Mouse (Mus musculus): ENCODE measurements at regions not wholly inside any gene's neighbourhood (a gene's known extent, or its start where the extent isn't known, plus 50 kb on each side); places are given as distances from the start of the nearest gene placed in this dataset.

DNA sequence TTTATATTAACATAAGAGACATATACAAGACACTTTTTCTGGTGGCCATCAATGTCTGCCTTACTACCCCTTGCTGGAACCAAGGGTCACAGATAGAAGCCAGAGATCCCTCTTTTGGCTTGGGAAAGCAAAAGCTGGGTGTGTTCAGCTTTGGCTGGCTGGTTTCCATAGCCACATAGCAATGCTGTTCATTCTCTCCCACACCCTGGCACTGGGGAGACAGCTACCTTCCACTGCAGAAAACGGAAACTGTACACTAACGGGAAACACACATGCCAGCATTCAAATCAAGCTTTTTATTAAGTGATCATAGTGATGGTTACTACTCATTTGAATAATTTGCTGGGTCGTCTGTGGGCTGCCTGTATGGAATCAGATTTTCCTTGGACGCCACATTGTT, 161.4 kb downstream of the Fam76b start:
- no peak overlapping the region for H3K4me3 ChIP-seq (replicated peaks)
- no peak overlapping the region for H3K27ac ChIP-seq (replicated peaks)
- no peaks in the 10 kb centered on the region for H3K9me3 ChIP-seq (replicated peaks)
- H3K36me3 ChIP-seq: no peaks in the 10 kb centered on the region
- H3K4me2 ChIP-seq: no peak overlapping the region
- H3K27me3 ChIP-seq (replicated peaks): no peaks in the 10 kb centered on the region
- no peak overlapping the region for H3K9ac ChIP-seq (replicated peaks)
- no peaks in the 10 kb centered on the region for H3K4me1 ChIP-seq
- no peak for ATAC-seq (ENCODE audit: low FRiP score)
- WGBS: 77% methylated on average over 4 of the region's 4 CpGs

DNA sequence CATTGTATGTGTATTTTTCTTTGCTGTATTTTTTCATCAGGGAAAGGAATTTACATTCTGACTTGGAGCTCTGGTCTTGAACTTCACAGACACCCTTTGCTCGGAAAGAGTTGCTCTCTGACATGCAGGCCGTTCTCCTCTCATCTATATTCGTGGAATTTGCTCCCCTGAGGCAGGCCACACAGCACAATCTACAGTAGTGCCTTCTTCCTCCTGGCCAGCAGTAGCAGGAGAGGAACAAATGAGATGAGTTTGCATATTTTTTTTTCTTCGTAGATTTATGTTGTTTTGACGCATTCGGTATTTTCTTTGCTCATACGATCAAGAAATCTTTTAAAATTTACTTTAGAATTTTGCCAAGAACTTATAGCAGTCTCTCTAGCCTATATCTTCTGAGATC, 163.4 kb downstream of the Fam76b start:
- Histone ChIP-seq H3K27me3 (replicated peaks) (no peaks in the 10 kb centered on the region), H3K4me2 (no peak overlapping the region), H3K27ac (replicated peaks) (no peak overlapping the region), H3K9me3 (replicated peaks) (no peaks in the 10 kb centered on the region), H3K9ac (replicated peaks) (no peak overlapping the region), H3K4me1 (no peaks in the 10 kb centered on the region), H3K4me3 (replicated peaks) (no peak overlapping the region), H3K36me3 (no peaks in the 10 kb centered on the region)
- 72% methylated on average over 7 of the region's 7 CpGs for WGBS
- ATAC-seq (ENCODE audit: low FRiP score): no peak

DNA sequence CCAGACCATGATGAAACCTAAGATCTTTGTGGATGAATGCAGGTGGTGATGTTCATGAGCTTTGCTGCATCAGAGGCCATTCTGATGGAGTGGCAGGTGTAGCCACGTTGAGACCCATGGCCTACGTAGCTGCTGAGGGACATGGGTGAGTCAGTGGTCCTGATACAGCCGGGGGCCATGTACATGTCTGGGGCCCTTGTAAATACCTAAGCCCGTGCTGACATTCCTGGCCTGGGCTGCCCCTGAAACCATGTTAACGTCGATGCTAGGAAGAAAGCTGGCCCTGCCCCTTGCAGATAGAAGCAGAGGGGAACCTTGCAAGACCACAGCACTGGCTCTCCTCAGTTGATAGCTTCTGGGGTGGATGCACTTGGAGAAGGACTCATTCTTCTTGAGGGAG, 165.2 kb downstream of the Fam76b start:
- Histone ChIP-seq H3K9me3 (replicated peaks) (no peaks in the 10 kb centered on the region), H3K9ac (replicated peaks) (no peak overlapping the region), H3K4me1 (no peaks in the 10 kb centered on the region), H3K27me3 (replicated peaks) (no peaks in the 10 kb centered on the region), H3K27ac (replicated peaks) (no peak overlapping the region), H3K4me3 (replicated peaks) (no peak overlapping the region), H3K4me2 (no peak overlapping the region), H3K36me3 (no peaks in the 10 kb centered on the region)
- no peak for ATAC-seq (ENCODE audit: low FRiP score)
- WGBS: 89% methylated on average over 6 of the region's 6 CpGs

DNA sequence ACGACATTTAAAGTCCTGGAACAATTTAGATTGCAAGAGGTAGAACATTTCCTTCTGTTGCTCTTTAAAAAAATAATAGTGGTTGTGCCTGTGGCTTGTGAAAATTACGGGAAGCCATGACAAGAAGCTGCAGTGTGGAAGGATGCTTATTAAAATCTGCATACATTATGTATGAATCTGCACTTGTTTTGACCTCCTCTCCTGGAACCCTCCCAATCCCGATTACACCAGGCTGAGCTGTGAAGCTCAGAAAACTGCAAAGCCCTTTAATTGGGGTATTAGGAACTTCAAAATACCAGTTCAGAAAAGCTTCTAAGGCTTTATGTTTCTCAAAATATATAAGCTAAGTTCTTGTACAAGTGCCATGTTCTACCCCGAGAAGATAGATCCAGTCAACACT, 171.8 kb downstream of the Fam76b start:
- no peak overlapping the region for H3K27ac ChIP-seq (replicated peaks)
- no peaks in the 10 kb centered on the region for H3K4me1 ChIP-seq
- H3K36me3 ChIP-seq: no peaks in the 10 kb centered on the region
- WGBS: 76% methylated on average over 4 of the region's 4 CpGs
- no peak overlapping the region for H3K4me2 ChIP-seq
- no peaks in the 10 kb centered on the region for H3K9me3 ChIP-seq (replicated peaks)
- H3K9ac ChIP-seq (replicated peaks): no peak overlapping the region
- no peak for ATAC-seq (ENCODE audit: low FRiP score)
- H3K4me3 ChIP-seq (replicated peaks): no peak overlapping the region
- no peaks in the 10 kb centered on the region for H3K27me3 ChIP-seq (replicated peaks)

DNA sequence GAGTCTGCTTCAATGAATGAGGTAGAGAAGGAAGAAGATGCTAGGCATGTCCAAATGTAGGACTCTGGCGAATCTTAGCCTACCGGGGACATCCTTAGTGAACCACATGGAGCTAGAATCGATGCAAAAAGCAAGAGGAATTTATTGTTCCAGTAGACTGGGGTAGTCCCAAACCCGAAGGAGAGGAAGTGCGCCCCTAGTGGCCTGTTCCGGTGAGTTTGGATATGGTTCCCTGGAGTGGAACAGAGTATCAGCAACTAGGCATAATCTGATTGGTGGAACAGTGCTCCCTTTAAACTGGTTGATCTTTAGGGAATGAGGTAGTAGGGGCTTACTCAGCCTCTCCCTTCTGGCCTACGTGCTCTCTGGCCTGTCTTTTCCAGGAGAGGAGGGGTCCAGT, 174.0 kb downstream of the Fam76b start:
- Histone ChIP-seq H3K9me3 (replicated peaks) (no peaks in the 10 kb centered on the region), H3K27ac (replicated peaks) (no peak overlapping the region), H3K4me1 (no peaks in the 10 kb centered on the region), H3K4me2 (no peak overlapping the region), H3K27me3 (replicated peaks) (no peaks in the 10 kb centered on the region), H3K9ac (replicated peaks) (no peak overlapping the region), H3K4me3 (replicated peaks) (no peak overlapping the region), H3K36me3 (no peaks in the 10 kb centered on the region)
- ATAC-seq (ENCODE audit: low FRiP score): no peak
- WGBS: 82% methylated on average over 7 of the region's 7 CpGs

DNA sequence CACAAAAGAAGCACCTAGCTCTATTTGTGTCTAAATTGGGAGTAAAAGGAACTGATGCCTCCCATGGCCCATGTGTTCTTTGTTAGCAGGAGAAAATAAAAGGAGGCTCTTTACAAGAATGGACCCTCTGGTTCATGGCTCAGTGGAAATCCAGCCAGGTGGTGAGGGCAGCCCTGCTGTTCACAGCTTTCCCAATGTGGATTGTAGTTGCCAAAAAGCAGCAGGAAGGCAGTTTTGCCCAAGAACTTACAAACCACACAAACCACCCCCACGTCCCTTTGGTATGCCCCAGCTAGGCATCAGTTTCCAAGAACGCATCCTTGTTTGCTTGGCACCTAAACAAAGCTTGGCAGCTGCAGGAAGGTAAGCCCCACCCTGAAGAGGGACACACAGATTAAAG, 174.7 kb downstream of the Fam76b start:
- Histone ChIP-seq H3K4me2 (no peak overlapping the region), H3K27ac (replicated peaks) (no peak overlapping the region), H3K4me3 (replicated peaks) (no peak overlapping the region), H3K27me3 (replicated peaks) (no peaks in the 10 kb centered on the region), H3K9ac (replicated peaks) (no peak overlapping the region), H3K9me3 (replicated peaks) (no peaks in the 10 kb centered on the region), H3K4me1 (no peaks in the 10 kb centered on the region), H3K36me3 (no peaks in the 10 kb centered on the region)
- ATAC-seq (ENCODE audit: low FRiP score): no peak
- WGBS: 49% methylated on average over 2 of the region's 2 CpGs

DNA sequence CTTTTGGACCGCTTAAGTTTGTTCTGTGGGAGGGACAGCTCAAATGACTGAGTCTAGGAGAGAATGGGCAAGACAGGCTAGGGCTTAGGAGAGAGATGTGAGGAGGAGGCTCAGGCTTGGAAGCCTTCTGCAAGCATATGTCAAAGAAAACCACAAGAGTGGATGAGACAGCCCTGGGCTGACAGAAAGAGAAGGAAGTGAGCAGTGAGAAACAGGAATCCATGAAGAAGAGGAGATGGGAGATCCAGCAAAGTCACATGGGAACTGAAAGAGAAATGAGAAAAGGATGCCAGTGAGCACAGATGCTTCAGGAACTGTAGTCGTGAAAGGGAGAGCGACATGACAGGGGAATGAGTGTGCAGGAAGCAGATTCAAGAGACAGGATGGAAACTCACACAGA, 175.6 kb downstream of the Fam76b start:
- Histone ChIP-seq H3K4me2 (no peak overlapping the region), H3K27ac (replicated peaks) (no peak overlapping the region), H3K9me3 (replicated peaks) (0 out of 2 replicates have a peak, but pooled peaks cover 3% of the 10 kb centered on the region), H3K4me1 (no peaks in the 10 kb centered on the region), H3K27me3 (replicated peaks) (no peaks in the 10 kb centered on the region), H3K9ac (replicated peaks) (no peak overlapping the region), H3K4me3 (replicated peaks) (no peak overlapping the region), H3K36me3 (no peaks in the 10 kb centered on the region)
- WGBS: 89% methylated on average over 3 of the region's 3 CpGs
- no peak for ATAC-seq (ENCODE audit: low FRiP score)

DNA sequence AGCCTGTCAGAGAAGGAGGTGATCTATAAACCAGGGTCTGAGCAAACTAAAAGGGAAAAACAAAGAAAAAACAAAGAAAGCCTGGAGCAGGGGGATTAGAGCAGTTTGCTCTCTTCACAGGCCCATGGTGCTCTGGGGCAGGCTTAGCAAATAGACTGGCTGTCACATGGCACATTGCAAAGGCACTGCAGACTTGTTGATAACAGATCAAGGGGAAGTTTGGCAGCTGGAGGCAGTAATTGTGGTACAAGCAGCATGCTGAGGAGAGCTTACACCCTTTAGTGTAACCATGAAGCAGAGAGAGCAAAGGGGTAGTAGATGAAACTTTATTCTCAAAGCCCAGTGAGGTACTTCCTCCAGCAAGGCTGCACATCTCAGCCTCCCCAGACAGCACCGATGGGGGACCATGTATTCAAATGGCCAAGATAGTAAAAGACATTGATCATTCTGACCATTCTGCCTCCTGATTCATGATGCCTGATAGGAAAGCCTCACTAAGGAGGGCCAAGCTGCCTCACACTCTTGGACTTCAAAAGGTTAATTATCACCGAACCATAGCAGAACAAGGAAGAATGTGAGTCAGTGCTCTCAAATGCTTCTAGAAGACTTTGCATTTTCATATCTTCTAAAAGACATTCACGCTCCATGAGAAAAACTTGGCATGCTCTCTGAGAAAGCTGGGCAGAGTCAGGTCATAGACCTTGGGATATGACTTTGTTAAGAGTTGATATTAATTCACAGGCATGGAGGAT, 178.9 kb downstream of the Fam76b start:
- Histone ChIP-seq H3K36me3 (no peaks in the 10 kb centered on the region), H3K4me1 (no peaks in the 10 kb centered on the region), H3K9ac (replicated peaks) (no peak overlapping the region), H3K4me2 (no peak overlapping the region), H3K27ac (replicated peaks) (no peak overlapping the region), H3K9me3 (replicated peaks) (0 out of 2 replicates have a peak, but pooled peaks cover 3% of the 10 kb centered on the region), H3K27me3 (replicated peaks) (no peaks in the 10 kb centered on the region), H3K4me3 (replicated peaks) (no peak overlapping the region)
- ATAC-seq (ENCODE audit: low FRiP score): no peak
- WGBS: 91% methylated on average over 3 of the region's 3 CpGs

DNA sequence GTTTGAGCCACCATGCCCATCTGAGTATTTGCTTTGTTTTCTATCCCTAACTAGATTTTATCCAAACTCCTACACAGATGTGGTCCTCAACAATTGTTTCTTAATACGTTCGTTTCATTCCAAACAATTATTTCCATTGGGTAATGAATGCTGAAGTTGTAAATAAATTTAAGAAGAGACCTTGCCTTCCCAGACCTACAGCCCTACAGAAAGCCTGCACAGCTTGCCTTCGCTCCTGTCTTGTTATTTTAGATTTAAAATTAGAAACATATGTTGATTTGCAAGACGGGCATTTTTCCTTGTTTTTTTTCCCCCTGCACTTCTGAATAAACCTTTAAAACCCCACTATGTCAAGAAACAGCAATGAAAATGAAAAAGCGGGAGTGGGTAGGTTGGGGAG, 181.9 kb downstream of the Fam76b start:
- H3K9me3 ChIP-seq (replicated peaks): 0 out of 2 replicates have a peak, but pooled peaks cover 3% of the 10 kb centered on the region
- no peaks in the 10 kb centered on the region for H3K27me3 ChIP-seq (replicated peaks)
- no peak overlapping the region for H3K4me2 ChIP-seq
- no peak overlapping the region for H3K4me3 ChIP-seq (replicated peaks)
- no peak overlapping the region for H3K27ac ChIP-seq (replicated peaks)
- H3K9ac ChIP-seq (replicated peaks): no peak overlapping the region
- H3K4me1 ChIP-seq: no peaks in the 10 kb centered on the region
- 86% methylated on average over 5 of the region's 5 CpGs for WGBS
- no peaks in the 10 kb centered on the region for H3K36me3 ChIP-seq
- ATAC-seq (ENCODE audit: low FRiP score): no peak

DNA sequence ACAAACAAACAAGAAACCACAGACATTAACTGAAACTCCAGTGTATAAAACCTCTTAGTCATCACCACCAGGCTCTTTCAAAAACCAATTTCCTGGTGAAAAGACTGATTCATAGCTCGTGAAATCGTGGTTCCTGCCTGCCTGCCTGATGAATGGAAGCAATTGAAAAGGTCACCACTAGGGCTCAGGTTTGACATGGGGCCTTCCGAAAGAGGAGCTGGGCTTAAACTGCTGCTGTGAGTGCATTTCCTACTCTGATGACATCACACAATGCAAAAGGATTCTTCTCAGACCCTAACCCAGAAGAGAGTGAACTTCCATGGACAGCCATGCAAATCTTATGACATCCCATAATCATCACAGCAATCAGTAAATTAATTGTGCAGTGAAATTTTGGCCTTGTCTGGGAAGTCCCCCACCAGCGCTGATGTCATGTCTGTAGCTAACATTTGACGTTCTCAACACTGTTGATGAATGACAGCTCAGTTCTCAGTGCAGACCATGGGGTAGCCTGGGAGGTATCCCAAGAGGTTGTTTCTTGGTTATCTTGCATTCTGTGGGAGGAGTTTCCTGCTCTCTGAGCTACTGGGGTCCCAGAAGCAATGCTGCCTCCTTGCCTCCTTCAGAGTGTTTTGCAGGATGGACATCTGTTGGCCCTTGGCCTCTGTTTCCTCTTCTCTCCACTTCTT, 182.9 kb downstream of the Fam76b start:
- no peak overlapping the region for H3K4me3 ChIP-seq (replicated peaks)
- no peak overlapping the region for H3K4me2 ChIP-seq
- 39% methylated on average over 5 of the region's 5 CpGs for WGBS
- H3K27ac ChIP-seq (replicated peaks): no peak overlapping the region
- 0 out of 2 replicates have a peak, but pooled peaks cover 3% of the 10 kb centered on the region for H3K9me3 ChIP-seq (replicated peaks)
- H3K27me3 ChIP-seq (replicated peaks): no peaks in the 10 kb centered on the region
- no peak for ATAC-seq (ENCODE audit: low FRiP score)
- H3K4me1 ChIP-seq: no peaks in the 10 kb centered on the region
- no peaks in the 10 kb centered on the region for H3K36me3 ChIP-seq
- H3K9ac ChIP-seq (replicated peaks): no peak overlapping the region

DNA sequence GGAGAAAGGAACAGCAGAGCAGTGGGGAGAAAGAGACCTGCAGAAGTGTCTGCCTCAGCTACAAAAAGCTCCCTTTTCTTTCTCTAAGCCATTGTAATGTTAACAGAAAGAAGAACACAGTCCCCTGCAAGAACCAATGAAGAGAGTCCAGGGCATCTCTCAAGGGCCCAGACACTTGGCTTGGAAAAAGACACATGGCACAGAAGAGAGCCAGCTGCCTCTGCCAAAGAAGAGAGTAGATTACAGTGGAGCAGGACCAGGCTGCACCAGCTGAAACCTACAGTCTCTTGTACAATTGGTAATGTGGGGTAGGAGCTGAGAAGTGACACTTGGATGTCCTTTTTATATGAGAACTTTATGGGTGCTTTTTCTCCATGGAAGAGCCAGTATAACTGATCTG, 196.7 kb downstream of the Fam76b start:
- Histone ChIP-seq H3K36me3 (no peaks in the 10 kb centered on the region), H3K27me3 (replicated peaks) (no peaks in the 10 kb centered on the region), H3K9ac (replicated peaks) (no peak overlapping the region), H3K4me2 (no peak overlapping the region), H3K4me3 (replicated peaks) (no peak overlapping the region), H3K9me3 (replicated peaks) (no peaks in the 10 kb centered on the region), H3K27ac (replicated peaks) (no peak overlapping the region), H3K4me1 (no peaks in the 10 kb centered on the region)
- no peak for ATAC-seq (ENCODE audit: low FRiP score)

DNA sequence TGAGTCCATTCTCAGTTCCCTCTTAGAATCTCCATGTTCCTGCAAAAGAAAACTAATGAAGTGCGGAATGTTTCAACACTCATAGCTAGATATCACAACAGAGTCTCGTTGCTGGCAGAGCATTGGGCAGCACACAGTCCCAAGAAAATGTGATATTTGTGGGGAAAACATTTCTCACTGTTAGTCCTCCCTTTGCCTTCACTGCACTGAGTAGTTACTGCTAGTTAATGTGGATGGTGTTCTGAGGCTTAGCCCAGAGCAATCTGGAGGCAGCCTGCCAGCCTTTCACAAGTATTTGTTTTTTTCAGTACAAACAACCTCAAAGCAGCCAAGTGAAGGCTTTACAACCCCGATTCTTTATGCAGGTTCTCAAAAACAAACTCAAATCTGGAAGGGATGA, 197.2 kb downstream of the Fam76b start:
- 66% methylated on average over 3 of the region's 3 CpGs for WGBS
- no peaks in the 10 kb centered on the region for H3K4me1 ChIP-seq
- no peaks in the 10 kb centered on the region for H3K9me3 ChIP-seq (replicated peaks)
- H3K4me3 ChIP-seq (replicated peaks): no peak overlapping the region
- ATAC-seq (ENCODE audit: low FRiP score): no peak
- no peak overlapping the region for H3K4me2 ChIP-seq
- no peak overlapping the region for H3K27ac ChIP-seq (replicated peaks)
- H3K27me3 ChIP-seq (replicated peaks): no peaks in the 10 kb centered on the region
- no peaks in the 10 kb centered on the region for H3K36me3 ChIP-seq
- no peak overlapping the region for H3K9ac ChIP-seq (replicated peaks)
